Mouse (Mus musculus): ENCODE results near the gene Utrn. TPM values are rescaled to one million over a fixed set of nuclear protein-coding genes. Genes with fewer than 3 reads are reported as not detected.
A peak's percentile ranks its signal among the peaks of the same experiment; 100 is the strongest.

Utrn gene
- polyA plus RNA-seq, 1 experiment = 159 TPM

- H3K27me3 ChIP-seq (ENCODE audit: control insufficient read depth, insufficient read depth, low read length, poor library complexity, severe bottlenecking) = no peaks in the 10 kb centered on the region
- no peaks in the 10 kb centered on the region for H3K36me3 ChIP-seq (ENCODE audit: control insufficient read depth, insufficient read depth, low read length, poor library complexity, severe bottlenecking)
- no peaks in the 10 kb centered on the region for H3K4me1 ChIP-seq (ENCODE audit: control insufficient read depth, insufficient read depth, low read length)
- 0 out of 2 replicates have a peak, but pooled peaks cover 5% of the 10 kb centered on the region for H3K9me3 ChIP-seq (replicated peaks; ENCODE audit: control insufficient read depth, insufficient read depth, low read length, poor library complexity, severe bottlenecking)
- no peak overlapping the region for H3K27ac ChIP-seq (ENCODE audit: insufficient read depth, low read length)
- H3K4me3 ChIP-seq (ENCODE audit: low read depth, low read length) = no peak overlapping the region
- no peak overlapping the region for H3K9ac ChIP-seq (ENCODE audit: low read depth, poor library complexity, severe bottlenecking)
- TF ChIP-seq CTCF (IDR thresholded peaks at IDR 0.05; ENCODE audit: low read depth, low read length) (no peak), EP300 (IDR thresholded peaks at IDR 0.05; ENCODE audit: insufficient read depth, low read depth, low read length) (no peak), POLR2A (IDR thresholded peaks at IDR 0.05; ENCODE audit: insufficient read depth, low read length) (no peak)
Measured at GRCm38 (mm10) chr10:12586825-12587224, 282.3 kb downstream of the Utrn start.

GRCm38 (mm10) chr10:12586200-12586599 lies 283.0 kb downstream of the Utrn start:
- Histone ChIP-seq H3K4me1 (ENCODE audit: control insufficient read depth, insufficient read depth, low read length) (no peaks in the 10 kb centered on the region), H3K9me3 (replicated peaks; ENCODE audit: control insufficient read depth, insufficient read depth, low read length, poor library complexity, severe bottlenecking) (0 out of 2 replicates have a peak, but pooled peaks cover 5% of the 10 kb centered on the region), H3K9ac (ENCODE audit: low read depth, poor library complexity, severe bottlenecking) (no peak overlapping the region), H3K36me3 (ENCODE audit: control insufficient read depth, insufficient read depth, low read length, poor library complexity, severe bottlenecking) (no peaks in the 10 kb centered on the region), H3K4me3 (ENCODE audit: low read depth, low read length) (no peak overlapping the region), H3K27ac (ENCODE audit: insufficient read depth, low read length) (no peak overlapping the region), H3K27me3 (ENCODE audit: control insufficient read depth, insufficient read depth, low read length, poor library complexity, severe bottlenecking) (no peaks in the 10 kb centered on the region)
- no peak for TF ChIP-seq CTCF (IDR thresholded peaks at IDR 0.05; ENCODE audit: low read depth, low read length)
- TF ChIP-seq EP300 (IDR thresholded peaks at IDR 0.05; ENCODE audit: insufficient read depth, low read depth, low read length) = no peak
- TF ChIP-seq POLR2A (IDR thresholded peaks at IDR 0.05; ENCODE audit: insufficient read depth, low read length) = no peak

GRCm38 (mm10) chr10:12583473-12583872 lies 285.7 kb downstream of the Utrn start:
- Histone ChIP-seq H3K27ac (ENCODE audit: insufficient read depth, low read length) (no peak overlapping the region), H3K9me3 (replicated peaks; ENCODE audit: control insufficient read depth, insufficient read depth, low read length, poor library complexity, severe bottlenecking) (0 out of 2 replicates have a peak, but pooled peaks cover 5% of the 10 kb centered on the region), H3K4me1 (ENCODE audit: control insufficient read depth, insufficient read depth, low read length) (no peaks in the 10 kb centered on the region), H3K4me3 (ENCODE audit: low read depth, low read length) (no peak overlapping the region), H3K27me3 (ENCODE audit: control insufficient read depth, insufficient read depth, low read length, poor library complexity, severe bottlenecking) (no peaks in the 10 kb centered on the region), H3K9ac (ENCODE audit: low read depth, poor library complexity, severe bottlenecking) (no peak overlapping the region), H3K36me3 (ENCODE audit: control insufficient read depth, insufficient read depth, low read length, poor library complexity, severe bottlenecking) (no peaks in the 10 kb centered on the region)
- TF ChIP-seq EP300 (IDR thresholded peaks at IDR 0.05; ENCODE audit: insufficient read depth, low read depth, low read length) (no peak), CTCF (IDR thresholded peaks at IDR 0.05; ENCODE audit: low read depth, low read length) (peak; percentile 22)

- Histone ChIP-seq H3K9me3 (replicated peaks; ENCODE audit: control insufficient read depth, insufficient read depth, low read length, poor library complexity, severe bottlenecking) (no peaks in the 10 kb centered on the region), H3K36me3 (ENCODE audit: control insufficient read depth, insufficient read depth, low read length, poor library complexity, severe bottlenecking) (no peaks in the 10 kb centered on the region), H3K4me1 (ENCODE audit: control insufficient read depth, insufficient read depth, low read length) (no peaks in the 10 kb centered on the region), H3K4me3 (ENCODE audit: low read depth, low read length) (peak overlapping the region; percentile 58), H3K27me3 (ENCODE audit: control insufficient read depth, insufficient read depth, low read length, poor library complexity, severe bottlenecking) (no peaks in the 10 kb centered on the region), H3K27ac (ENCODE audit: insufficient read depth, low read length) (peak overlapping the region; percentile 92), H3K9ac (ENCODE audit: low read depth, poor library complexity, severe bottlenecking) (no peak overlapping the region)
- TF ChIP-seq EP300 (IDR thresholded peaks at IDR 0.05; ENCODE audit: insufficient read depth, low read depth, low read length) (0 out of 2 replicates have a peak, but pooled peaks have one; percentile 43), POLR2A (IDR thresholded peaks at IDR 0.05; ENCODE audit: insufficient read depth, low read length) (no peak)
Measured at GRCm38 (mm10) chr10:12579048-12579447, 290.1 kb downstream of the Utrn start.

- Histone ChIP-seq H3K27me3 (ENCODE audit: control insufficient read depth, insufficient read depth, low read length, poor library complexity, severe bottlenecking) (no peaks in the 10 kb centered on the region), H3K36me3 (ENCODE audit: control insufficient read depth, insufficient read depth, low read length, poor library complexity, severe bottlenecking) (no peaks in the 10 kb centered on the region), H3K9ac (ENCODE audit: low read depth, poor library complexity, severe bottlenecking) (no peak overlapping the region), H3K4me1 (ENCODE audit: control insufficient read depth, insufficient read depth, low read length) (peaks cover 1% of the 10 kb centered on the region), H3K9me3 (replicated peaks; ENCODE audit: control insufficient read depth, insufficient read depth, low read length, poor library complexity, severe bottlenecking) (no peaks in the 10 kb centered on the region), H3K4me3 (ENCODE audit: low read depth, low read length) (no peak overlapping the region), H3K27ac (ENCODE audit: insufficient read depth, low read length) (no peak overlapping the region)
- TF ChIP-seq CTCF (IDR thresholded peaks at IDR 0.05; ENCODE audit: low read depth, low read length) (no peak), POLR2A (IDR thresholded peaks at IDR 0.05; ENCODE audit: insufficient read depth, low read length) (no peak), EP300 (IDR thresholded peaks at IDR 0.05; ENCODE audit: insufficient read depth, low read depth, low read length) (no peak)
Measured at GRCm38 (mm10) chr10:12575849-12576435, 293.2 kb downstream of the Utrn start.

GRCm38 (mm10) chr10:12574760-12575159 lies 294.4 kb downstream of the Utrn start:
- Histone ChIP-seq H3K4me3 (ENCODE audit: low read depth, low read length) (peak overlapping the region; percentile 19; the same call in 1 of the 2 replicates), H3K36me3 (ENCODE audit: control insufficient read depth, insufficient read depth, low read length, poor library complexity, severe bottlenecking) (no peaks in the 10 kb centered on the region), H3K9ac (ENCODE audit: low read depth, poor library complexity, severe bottlenecking) (0 out of 2 replicates have a peak overlapping the region, but pooled peaks have one; percentile 0), H3K9me3 (replicated peaks; ENCODE audit: control insufficient read depth, insufficient read depth, low read length, poor library complexity, severe bottlenecking) (no peaks in the 10 kb centered on the region), H3K27ac (ENCODE audit: insufficient read depth, low read length) (peak overlapping the region; percentile 21), H3K4me1 (ENCODE audit: control insufficient read depth, insufficient read depth, low read length) (peaks cover 1% of the 10 kb centered on the region), H3K27me3 (ENCODE audit: control insufficient read depth, insufficient read depth, low read length, poor library complexity, severe bottlenecking) (no peaks in the 10 kb centered on the region)
- TF ChIP-seq CTCF (IDR thresholded peaks at IDR 0.05; ENCODE audit: low read depth, low read length) (no peak), EP300 (IDR thresholded peaks at IDR 0.05; ENCODE audit: insufficient read depth, low read depth, low read length) (no peak), POLR2A (IDR thresholded peaks at IDR 0.05; ENCODE audit: insufficient read depth, low read length) (no peak)

All from ES-Bruce4 (cell line).